In the genomic region with DNA sequence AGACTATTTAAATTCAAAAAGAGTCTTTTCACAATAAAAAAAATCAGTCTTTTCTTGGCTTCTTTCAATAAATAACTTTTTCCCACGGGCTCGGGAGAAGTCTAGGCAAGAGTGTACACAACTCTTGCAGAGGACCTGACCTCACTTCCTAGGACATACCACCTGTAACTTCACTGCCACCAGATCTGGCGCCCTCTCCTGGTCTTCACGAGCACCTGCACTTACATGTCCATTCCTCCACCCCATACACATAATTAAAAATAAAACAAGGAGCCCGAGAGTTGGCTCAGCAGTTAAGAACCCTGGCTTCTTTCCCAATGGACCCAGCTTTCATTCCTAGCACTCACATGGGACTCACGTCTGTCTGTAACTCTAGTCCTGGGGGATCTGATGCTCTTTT, we compare ENCODE assay signal across 17 mouse cellular contexts. TPM values are rescaled to one million over a fixed set of nuclear protein-coding genes. Genes with fewer than 3 reads are reported as not detected.
DNase-seq lines count a peak whose midpoint lies in the region; ATAC-seq and TF ChIP-seq lines count a peak whose summit lies in the region.
"Had no signal": no experiment of that assay in that cellular context is flagged by ENCODE, and none has a peak within 500 bp of the region (broad histone marks: within the 10 kb centered on the region; RNA-seq: fewer than 3 reads in every experiment).

No protein-coding gene starts in this region.

- no peak for TF ChIP-seq EP300 in heart, adult 2 months (IDR thresholded peaks at IDR 0.05; ENCODE audit: insufficient read depth, low read depth, low read length)
- no peak for TF ChIP-seq EP300 in lung, postnatal 0 days (IDR thresholded peaks at IDR 0.05)

- no peaks in the 10 kb centered on the region for H3K36me3 ChIP-seq in heart, adult 2 months (ENCODE audit: control insufficient read depth, insufficient read depth, low read length)
- no peaks in the 10 kb centered on the region for H3K36me3 ChIP-seq in lung, postnatal 0 days (ENCODE audit: insufficient read depth, low read length)
- H3K36me3 ChIP-seq: limb, embryonic 12.5 days; neural tube, embryonic 12.5 days; stomach, embryonic 15.5 days had no signal

- no peaks in the 10 kb centered on the region for H3K9me3 ChIP-seq in lung, postnatal 0 days (ENCODE audit: low read length)
- H3K9me3 ChIP-seq: G1E; limb, embryonic 12.5 days; neural tube, embryonic 12.5 days; stomach, embryonic 15.5 days had no signal

- WGBS in heart, adult 2 months = 55% methylated on average over 6 of the region's 6 CpGs
- 57% methylated on average over 6 of the region's 6 CpGs for WGBS in lung, postnatal 0 days

- no peak overlapping the region for H3K4me2 ChIP-seq in lung, postnatal 0 days (replicated peaks; ENCODE audit: low read depth, low read length)
- H3K4me2 ChIP-seq: limb, embryonic 12.5 days; neural tube, embryonic 12.5 days; stomach, embryonic 15.5 days had no signal

- TF ChIP-seq POLR2A in heart, adult 2 months (IDR thresholded peaks at IDR 0.05; ENCODE audit: insufficient read depth, low read depth, low read length) = no peak

- DNase-seq in heart, adult 2 months = no peak
- no peak for DNase-seq in heart, adult 18-20 months
- peak; percentile 26 for DNase-seq in lung, postnatal 0 days (ENCODE audit: low spot score)
- no peak for DNase-seq in lung, postnatal 4 days
- DNase-seq in WW6 (ENCODE audit: low read depth, low spot score) = peak; percentile 68
- peak; percentile 37 for DNase-seq in testis, postnatal 14 days (ENCODE audit: low spot score)
- no peak for DNase-seq in frontal cortex, postnatal 25 days (ENCODE audit: low spot score in 2 of 2)
- no peak for DNase-seq in adrenal gland, postnatal 36 days
- DNase-seq: cerebellum, adult 8-10 months; kidney, adult 9 months; right cerebral cortex, adult 18-20 months had no signal

- H3K79me2 ChIP-seq in heart, adult 2 months (replicated peaks; ENCODE audit: control insufficient read depth, insufficient read depth, low read length) = no peaks in the 10 kb centered on the region

- no peaks in the 10 kb centered on the region for H3K27me3 ChIP-seq in heart, adult 2 months (ENCODE audit: control insufficient read depth, insufficient read depth, low read length)
- H3K27me3 ChIP-seq in lung, postnatal 0 days (replicated peaks; ENCODE audit: insufficient read depth, low read length) = no peaks in the 10 kb centered on the region
- H3K27me3 ChIP-seq: limb, embryonic 12.5 days; neural tube, embryonic 12.5 days; stomach, embryonic 15.5 days had no signal

- no peak for ATAC-seq in lung, postnatal 0 days
- ATAC-seq: forebrain, embryonic 16.5 days had no signal

- H3K4me3 ChIP-seq in heart, adult 2 months = no peak overlapping the region
- no peak overlapping the region for H3K4me3 ChIP-seq in lung, postnatal 0 days (ENCODE audit: low read depth, low read length)
- H3K4me3 ChIP-seq: limb, embryonic 12.5 days; neural tube, embryonic 12.5 days; stomach, embryonic 15.5 days had no signal

- H3K4me1 ChIP-seq in heart, adult 2 months (ENCODE audit: control insufficient read depth, insufficient read depth, low read length) = 0 out of 2 replicates have a peak, but pooled peaks cover 2% of the 10 kb centered on the region
- H3K4me1 ChIP-seq in lung, postnatal 0 days (ENCODE audit: insufficient read depth, low read depth, low read length) = peaks cover 14% of the 10 kb centered on the region
- H3K4me1 ChIP-seq: limb, embryonic 12.5 days had no signal

- H3K9ac ChIP-seq in heart, adult 2 months (ENCODE audit: low read depth, low read length) = no peak overlapping the region
- H3K9ac ChIP-seq in lung, postnatal 0 days (replicated peaks; ENCODE audit: low read depth) = no peak overlapping the region
- H3K9ac ChIP-seq: limb, embryonic 12.5 days; neural tube, embryonic 12.5 days; stomach, embryonic 15.5 days had no signal

- intact Hi-C loops in heart, adult 2 months (cut with DNase I) = loop anchor here (2.0 kb wide), 1 partner anchor 67 kb away; no protein-coding TSS in a partner anchor

- no peak overlapping the region for H3K27ac ChIP-seq in heart, adult 2 months
- no peak overlapping the region for H3K27ac ChIP-seq in lung, postnatal 0 days (ENCODE audit: low read length)
- H3K27ac ChIP-seq: limb, embryonic 12.5 days; neural tube, embryonic 12.5 days; stomach, embryonic 15.5 days had no signal

- TF ChIP-seq CTCF in heart, adult 2 months (IDR thresholded peaks at IDR 0.05) = peak; percentile 42
- peak; percentile 52 for TF ChIP-seq CTCF in lung, postnatal 0 days (IDR thresholded peaks at IDR 0.05)

RNA-seq across cellular contexts. Expression of gene Cfap52, which starts 1.3 kb away (rescaled TPM):
- total RNA-seq in heart, adult 2 months (2021) = not detected
- 0.12 and 0.64 TPM in 2 replicates for polyA plus RNA-seq in heart, adult 2 months (2012; rRNA removed)
- total RNA-seq in heart, adult 18-20 months (2021) = under 1 TPM in 1 of 2 experiments, not detected in 1; 0.15 TPM
- polyA plus RNA-seq in lung, postnatal 0 days (2015; fragmentation: Nextera tagmentation; extraction: Ambion mirVana) = 9.8 and 12.4 TPM in 2 replicates
- total RNA-seq in adrenal gland, postnatal 36 days (2021) = not detected
- total RNA-seq: G1E; heart, postnatal 25 days had no signal
- polyA plus RNA-seq: G1E had no signal

RNA-seq across cellular contexts. Expression of gene Stx8, which starts 1.9 kb away (rescaled TPM):
- 10 to 100 TPM; 22.6 to 29.1 TPM for total RNA-seq in heart, adult 2 months (2021)
- 6.7 and 10.2 TPM in 2 replicates for polyA plus RNA-seq in heart, adult 2 months (2012; rRNA removed)
- 10 to 100 TPM; 26.2 to 29.9 TPM for total RNA-seq in heart, adult 18-20 months (2021)
- 72.5 and 77.6 TPM in 2 replicates for polyA plus RNA-seq in lung, postnatal 0 days (2015; fragmentation: Nextera tagmentation; extraction: Ambion mirVana)
- total RNA-seq in adrenal gland, postnatal 36 days (2021) = 10 to 100 TPM; 31.4 to 34.7 TPM

RNA-seq across cellular contexts. Expression of gene Usp43, which starts 42.2 kb away (rescaled TPM):
- total RNA-seq in heart, adult 2 months (2021) = 1 to 10 TPM; 1.6 to 1.7 TPM
- polyA plus RNA-seq in heart, adult 2 months (2012; rRNA removed) = 1.1 and 1.4 TPM in 2 replicates
- total RNA-seq in heart, adult 18-20 months (2021) = 1 to 10 TPM in 1 of 2 experiments, under 1 TPM in 1; 0.94 to 1.4 TPM
- polyA plus RNA-seq in lung, postnatal 0 days (2015; fragmentation: Nextera tagmentation; extraction: Ambion mirVana) = 2.7 and 3.0 TPM in 2 replicates
- 1 to 10 TPM in 1 of 2 experiments, under 1 TPM in 1; 0.76 to 1.6 TPM for total RNA-seq in adrenal gland, postnatal 36 days (2021)
- polyA plus RNA-seq: G1E had no signal

Comparison
In these comparisons a context has a peak if more than half of its experiments do, and no peak if none do; other contexts are left out.
1. DNase-seq: peak in lung, postnatal 0 days (single experiment), WW6 (single experiment) and testis, postnatal 14 days (single experiment); none in heart, adult 2 months (0 of 2), heart, adult 18-20 months (0 of 2), lung, postnatal 4 days (0 of 2), frontal cortex, postnatal 25 days (0 of 2) and adrenal gland, postnatal 36 days (0 of 2).